Mouse (Mus musculus) embryonic facial prominence, embryonic 14.5 days (tissue): ENCODE results near the gene Fcgr3. TPM values are rescaled to one million over a fixed set of nuclear protein-coding genes. Genes with fewer than 3 reads are reported as not detected.
"Not testable (repeated sequence)": the region's sequence is repeated elsewhere in the genome, so short reads cannot be mapped to it uniquely, and the experiment has no call there.

Experiments used
- ATAC-seq: fragments of 200-750 bp; cut with Nextera tagmentation; 2 replicates; pipeline ENCODE4 v1.8.0; 2017; ENCODE audit warnings: low read depth, moderate number of reproducible peaks, moderate TSS enrichment
- DNase-seq: peaks from one replicate; pipeline ENCODE4 v3.0.0-alpha.2; 2015; ENCODE audit warnings: low spot score
- H3K27ac ChIP-seq: fragments of 300-500 bp; sonication (generic); replicated peaks from 2 replicates; pipeline ENCODE4 v1.5.1; 2014; ENCODE audit warnings: low read depth, mild to moderate bottlenecking, low read length, moderate library complexity
- H3K27me3 ChIP-seq: fragments of 300-500 bp; sonication (generic); replicated peaks from 2 replicates; pipeline ENCODE4 v1.6.1; 2014; ENCODE audit warnings: low read length; ENCODE audit not compliant: control insufficient read depth, insufficient read depth
- H3K36me3 ChIP-seq: fragments of 300-500 bp; sonication (generic); 2 replicates; pipeline ENCODE4 v1.6.1; 2014; ENCODE audit warnings: low read length, mixed read lengths; ENCODE audit not compliant: control insufficient read depth, insufficient read depth
- H3K4me1 ChIP-seq: fragments of 300-500 bp; sonication (generic); 2 replicates; pipeline ENCODE4 v1.6.1; 2014; ENCODE audit warnings: antibody characterized with exemption, low read length; ENCODE audit not compliant: control insufficient read depth, insufficient read depth
- H3K4me2 ChIP-seq: fragments of 300-500 bp; sonication (generic); 2 replicates; pipeline ENCODE4 v1.6.1; 2014; ENCODE audit warnings: low read depth, mild to moderate bottlenecking, low read length, moderate library complexity, mixed read lengths
- H3K4me3 ChIP-seq: fragments of 300-500 bp; sonication (generic); 2 replicates; pipeline ENCODE4 v1.5.1; 2014; ENCODE audit warnings: low read depth, mild to moderate bottlenecking, low read length
- H3K9ac ChIP-seq: fragments of 300-500 bp; sonication (generic); 2 replicates; pipeline ENCODE4 v1.6.1; 2014; ENCODE audit warnings: low read depth, mild to moderate bottlenecking, low read length, moderate library complexity, mixed read lengths
- H3K9me3 ChIP-seq: fragments of 300-500 bp; sonication (generic); 2 replicates; pipeline ENCODE4 v1.6.1; 2016; ENCODE audit warnings: low read length; ENCODE audit not compliant: control insufficient read depth
- WGBS: fragments of 180-500 bp; shearing (Covaris S2); extraction: QIAGEN DNeasy Blood & Tissue Kit; methylation state at CpG from one replicate; pipeline ENCODE4 v1.1.7; 2014; 5-methylcytosine and 5-hydroxymethylcytosine counted together
- polyA plus RNA-seq: library from polyadenylated mRNA; unstranded; fragments of >200 nt; fragmentation: Nextera tagmentation; extraction: Ambion mirVana; gene quantifications from 2 replicates; pipeline ENCODE4 v1.2.1, GENCODE M21; 2014

Fcgr3 gene
- polyA plus RNA-seq, 1 experiment from 2014 or later = 25.0 TPM

GRCm38 (mm10) chr1:171065768-171066167 is 1.0 kb upstream of the Fcgr3 start:
- Histone ChIP-seq H3K4me3 (peak overlapping the region; percentile 30), H3K27me3 (peaks cover 33% of the 10 kb centered on the region), H3K4me2 (peak overlapping the region; percentile 47)
- 6% methylated on average over 22 of the region's 45 CpGs for WGBS
- not testable (repeated sequence) for H3K4me1 ChIP-seq, H3K9ac ChIP-seq, H3K27ac ChIP-seq, DNase-seq, H3K36me3 ChIP-seq, H3K9me3 ChIP-seq
- ATAC-seq = 0 out of 2 replicates have a peak, but pooled peaks have one; percentile 0

- not testable (repeated sequence) for H3K9ac ChIP-seq, H3K36me3 ChIP-seq, H3K27ac ChIP-seq, H3K9me3 ChIP-seq, H3K4me1 ChIP-seq, DNase-seq
- Histone ChIP-seq H3K27me3 (peaks cover 33% of the 10 kb centered on the region), H3K4me3 (peak overlapping the region; percentile 39), H3K4me2 (peak overlapping the region; percentile 53)
- peak; percentile 44 for ATAC-seq
- WGBS = under 1% methylated on average over 12 of the region's 35 CpGs
These were observed 480 bp upstream of the Fcgr3 start for GRCm38 (mm10) chr1:171065243-171065587.

GRCm38 (mm10) chr1:171063569-171064490 is 905 bp downstream of the Fcgr3 start:
- Histone ChIP-seq H3K4me2 (peak overlapping the region; percentile 53), H3K27me3 (peaks cover 24% of the 10 kb centered on the region), H3K4me3 (peak overlapping the region; percentile 39), H3K9ac (peak overlapping the region; percentile 6; the same call in 1 of the 2 replicates)
- not testable (repeated sequence) for H3K27ac ChIP-seq, H3K4me1 ChIP-seq, H3K36me3 ChIP-seq, DNase-seq, H3K9me3 ChIP-seq
- ATAC-seq = peak; percentile 84
- WGBS = 8% methylated on average over 35 of the region's 61 CpGs

- Histone ChIP-seq H3K36me3 (no peaks in the 10 kb centered on the region), H3K27me3 (peaks cover 20% of the 10 kb centered on the region), H3K4me2 (no peak overlapping the region), H3K9me3 (no peaks in the 10 kb centered on the region), H3K9ac (no peak overlapping the region), H3K4me3 (no peak overlapping the region), H3K4me1 (no peaks in the 10 kb centered on the region), H3K27ac (no peak overlapping the region)
- DNase-seq = no peak
- 87% methylated on average over 3 of the region's 3 CpGs for WGBS
- no peak for ATAC-seq
These were observed 3.2 kb downstream of the Fcgr3 start for GRCm38 (mm10) chr1:171061566-171061965.

GRCm38 (mm10) chr1:171060392-171060791 is 4.3 kb downstream of the Fcgr3 start:
- no peak overlapping the region for H3K27ac ChIP-seq
- ATAC-seq = no peak

GRCm38 (mm10) chr1:171059203-171059602 is 5.5 kb downstream of the Fcgr3 start:
- H3K27me3 ChIP-seq = peaks cover 9% of the 10 kb centered on the region
- no peak overlapping the region for H3K4me3 ChIP-seq
- no peaks in the 10 kb centered on the region for H3K9me3 ChIP-seq
- 73% methylated on average over 2 of the region's 2 CpGs for WGBS
- no peak for DNase-seq
- ATAC-seq = no peak
- H3K27ac ChIP-seq = no peak overlapping the region
- H3K4me2 ChIP-seq = no peak overlapping the region
- no peaks in the 10 kb centered on the region for H3K4me1 ChIP-seq
- no peak overlapping the region for H3K9ac ChIP-seq
- no peaks in the 10 kb centered on the region for H3K36me3 ChIP-seq

More at GRCm38 (mm10) chr1:171060392-171060791, 4.3 kb downstream of the Fcgr3 start:
- Histone ChIP-seq H3K9me3 (no peaks in the 10 kb centered on the region), H3K4me3 (no peak overlapping the region), H3K36me3 (no peaks in the 10 kb centered on the region), H3K27me3 (peaks cover 13% of the 10 kb centered on the region), H3K9ac (no peak overlapping the region), H3K4me1 (no peaks in the 10 kb centered on the region), H3K4me2 (no peak overlapping the region; the same call in 1 of the 2 replicates)
- 40% methylated on average over 10 of the region's 10 CpGs for WGBS
- peak; percentile 46 for DNase-seq

- Histone ChIP-seq H3K9ac (no peak overlapping the region), H3K4me1 (no peaks in the 10 kb centered on the region), H3K9me3 (no peaks in the 10 kb centered on the region), H3K36me3 (no peaks in the 10 kb centered on the region), H3K27me3 (no peaks in the 10 kb centered on the region), H3K4me2 (no peak overlapping the region), H3K27ac (no peak overlapping the region), H3K4me3 (no peak overlapping the region)
- ATAC-seq = no peak
- no peak for DNase-seq
- 86% methylated on average over 5 of the region's 5 CpGs for WGBS
These were observed 7.5 kb downstream of the Fcgr3 start for GRCm38 (mm10) chr1:171057253-171057652.

- Histone ChIP-seq H3K9ac (no peak overlapping the region), H3K27ac (no peak overlapping the region), H3K36me3 (no peaks in the 10 kb centered on the region), H3K9me3 (no peaks in the 10 kb centered on the region), H3K4me3 (no peak overlapping the region), H3K4me2 (no peak overlapping the region), H3K4me1 (no peaks in the 10 kb centered on the region), H3K27me3 (no peaks in the 10 kb centered on the region)
- ATAC-seq = no peak
- WGBS = 84% methylated on average over 6 of the region's 6 CpGs
- DNase-seq = no peak
These were observed 11.4 kb downstream of the Fcgr3 start for GRCm38 (mm10) chr1:171053305-171053704.

- Histone ChIP-seq H3K4me1 (no peaks in the 10 kb centered on the region), H3K27ac (no peak overlapping the region), H3K27me3 (no peaks in the 10 kb centered on the region), H3K9me3 (no peaks in the 10 kb centered on the region), H3K4me2 (no peak overlapping the region), H3K36me3 (no peaks in the 10 kb centered on the region), H3K9ac (no peak overlapping the region), H3K4me3 (no peak overlapping the region)
- ATAC-seq = no peak
- WGBS = 83% methylated on average over 7 of the region's 7 CpGs
- no peak for DNase-seq
These were observed 14.0 kb downstream of the Fcgr3 start for GRCm38 (mm10) chr1:171050774-171051173.
